Mouse (Mus musculus): ENCODE measurements around the gene Cnn1.

- no peak for TF ChIP-seq CTCF (IDR thresholded peaks at IDR 0.05; ENCODE audit: control insufficient read depth, insufficient read depth, low read length)
- no peak for TF ChIP-seq POLR2A (IDR thresholded peaks at IDR 0.05; ENCODE audit: borderline replicate concordance, control insufficient read depth, low read depth, low read length)
These were observed 47.7 kb upstream of the Cnn1 start for GRCm38 (mm10) chr9:22051161-22051957.

All from bone marrow, adult 2 months (tissue).